Mouse (Mus musculus) lung, embryonic 15.5 days (tissue): Measurements from ENCODE around the gene Cnbd2. TPM values are rescaled to one million over a fixed set of nuclear protein-coding genes. Genes with fewer than 3 reads are reported as not detected.
A peak's percentile ranks its signal among the peaks of the same experiment; 100 is the strongest.

Experiments
- ATAC-seq: fragments of 200-750 bp; cut with Nextera tagmentation; 2 replicates; pipeline ENCODE4 v1.8.0; 2017; ENCODE audit warnings: moderate number of reproducible peaks, borderline replicate concordance; ENCODE audit not compliant: low FRiP score, low TSS enrichment; ENCODE audit errors: extremely low read depth
- H3K27ac ChIP-seq: fragments of 300-500 bp; sonication (generic); 2 replicates; pipeline ENCODE4 v1.5.1; 2015; ENCODE audit warnings: moderate library complexity, mild to moderate bottlenecking, inconsistent platforms
- H3K27me3 ChIP-seq: fragments of 300-500 bp; sonication (generic); 2 replicates; pipeline ENCODE4 v1.6.1; 2015; ENCODE audit warnings: inconsistent platforms
- H3K36me3 ChIP-seq: fragments of 300-500 bp; sonication (generic); 2 replicates; pipeline ENCODE4 v1.6.1; 2015; ENCODE audit warnings: inconsistent platforms
- H3K4me1 ChIP-seq: fragments of 300-500 bp; sonication (generic); 2 replicates; pipeline ENCODE4 v1.6.1; 2015; ENCODE audit warnings: inconsistent platforms
- H3K4me2 ChIP-seq: fragments of 300-500 bp; sonication (generic); 2 replicates; pipeline ENCODE4 v1.6.1; 2015; ENCODE audit warnings: inconsistent platforms, mild to moderate bottlenecking, moderate library complexity
- H3K4me3 ChIP-seq: fragments of 300-500 bp; sonication (generic); 2 replicates; pipeline ENCODE4 v1.5.1; 2015; ENCODE audit warnings: mild to moderate bottlenecking, inconsistent platforms
- H3K9ac ChIP-seq: fragments of 300-500 bp; sonication (generic); 2 replicates; pipeline ENCODE4 v1.6.1; 2015; ENCODE audit warnings: inconsistent platforms
- H3K9me3 ChIP-seq: fragments of 300-500 bp; sonication (generic); 2 replicates; pipeline ENCODE4 v1.6.1; 2016; ENCODE audit warnings: inconsistent platforms
- WGBS: fragments of 180-500 bp; shearing (Covaris S2); methylation state at CpG from one replicate; pipeline ENCODE4 v1.1.7; 2015; 5-methylcytosine and 5-hydroxymethylcytosine counted together
- polyA plus RNA-seq: library from polyadenylated mRNA; unstranded; fragments of >200 nt; fragmentation: Nextera tagmentation; extraction: Ambion mirVana; gene quantifications from 2 replicates; pipeline ENCODE4 v1.2.1, GENCODE M21; 2015

Gene Cnbd2
- polyA plus RNA-seq, 1 experiment from 2014 or later: 4.0 TPM

GRCm38 (mm10) chr2:156311841-156312291 is 233 bp upstream of the Cnbd2 start:
- H3K27ac ChIP-seq: peak overlapping the region; percentile 98
- peak; percentile 66 for ATAC-seq
- under 1% methylated on average over 53 of the region's 53 CpGs for WGBS
- H3K9ac ChIP-seq: peak overlapping the region; percentile 95
- peak overlapping the region; percentile 80 for H3K4me2 ChIP-seq
- peak overlapping the region; percentile 92 for H3K4me3 ChIP-seq
- peaks cover 11% of the 10 kb centered on the region for H3K4me1 ChIP-seq
- H3K9me3 ChIP-seq: no peaks in the 10 kb centered on the region
- H3K36me3 ChIP-seq: peaks cover 9% of the 10 kb centered on the region
- H3K27me3 ChIP-seq: no peaks in the 10 kb centered on the region

GRCm38 (mm10) chr2:156313153-156313552 is 1.1 kb downstream of the Cnbd2 start:
- Histone ChIP-seq H3K4me1 (peaks cover 11% of the 10 kb centered on the region), H3K9ac (no peak overlapping the region), H3K27ac (no peak overlapping the region), H3K9me3 (no peaks in the 10 kb centered on the region), H3K4me2 (peak overlapping the region; percentile 80), H3K4me3 (peak overlapping the region; percentile 92), H3K27me3 (no peaks in the 10 kb centered on the region), H3K36me3 (peaks cover 4% of the 10 kb centered on the region; the same call in 1 of the 2 replicates)
- ATAC-seq: no peak
- 51% methylated on average over 3 of the region's 3 CpGs for WGBS

GRCm38 (mm10) chr2:156314811-156315210 is 2.7 kb downstream of the Cnbd2 start:
- H3K4me1 ChIP-seq: peaks cover 11% of the 10 kb centered on the region
- H3K9ac ChIP-seq: no peak overlapping the region
- peaks cover 4% of the 10 kb centered on the region; the same call in 1 of the 2 replicates for H3K36me3 ChIP-seq
- no peak overlapping the region for H3K27ac ChIP-seq
- 91% methylated on average over 6 of the region's 6 CpGs for WGBS
- H3K4me3 ChIP-seq: no peak overlapping the region
- no peak for ATAC-seq
- no peaks in the 10 kb centered on the region for H3K9me3 ChIP-seq
- no peak overlapping the region for H3K4me2 ChIP-seq
- no peaks in the 10 kb centered on the region for H3K27me3 ChIP-seq

DNA sequence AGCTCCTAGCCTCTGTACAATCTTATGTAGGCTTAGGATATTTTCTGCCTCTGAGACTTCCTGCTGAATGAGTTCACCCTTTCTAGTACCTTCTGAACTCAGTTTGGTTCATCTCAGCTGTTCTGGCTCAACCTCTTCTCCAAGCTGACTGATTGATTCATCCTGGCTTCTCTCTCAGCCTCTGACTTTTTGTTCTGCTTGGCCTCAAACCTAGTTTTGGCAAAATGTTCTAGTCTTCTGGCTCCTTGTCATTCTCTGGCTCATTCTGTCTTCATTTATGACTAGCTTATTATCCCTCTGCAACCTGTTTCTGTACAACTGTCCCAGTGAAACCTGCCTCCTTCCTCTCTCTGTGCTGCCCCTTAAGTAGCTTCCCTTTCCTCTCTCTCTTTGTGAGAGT is 6.4 kb downstream of the Cnbd2 start:
- H3K4me2 ChIP-seq: no peak overlapping the region
- no peaks in the 10 kb centered on the region for H3K27me3 ChIP-seq
- no peak overlapping the region for H3K27ac ChIP-seq
- no peaks in the 10 kb centered on the region for H3K9me3 ChIP-seq
- peaks cover 4% of the 10 kb centered on the region; the same call in 1 of the 2 replicates for H3K36me3 ChIP-seq
- H3K4me1 ChIP-seq: peaks cover under 1% of the 10 kb centered on the region; the same call in 1 of the 2 replicates
- H3K4me3 ChIP-seq: no peak overlapping the region
- H3K9ac ChIP-seq: no peak overlapping the region
- no peak for ATAC-seq

DNA sequence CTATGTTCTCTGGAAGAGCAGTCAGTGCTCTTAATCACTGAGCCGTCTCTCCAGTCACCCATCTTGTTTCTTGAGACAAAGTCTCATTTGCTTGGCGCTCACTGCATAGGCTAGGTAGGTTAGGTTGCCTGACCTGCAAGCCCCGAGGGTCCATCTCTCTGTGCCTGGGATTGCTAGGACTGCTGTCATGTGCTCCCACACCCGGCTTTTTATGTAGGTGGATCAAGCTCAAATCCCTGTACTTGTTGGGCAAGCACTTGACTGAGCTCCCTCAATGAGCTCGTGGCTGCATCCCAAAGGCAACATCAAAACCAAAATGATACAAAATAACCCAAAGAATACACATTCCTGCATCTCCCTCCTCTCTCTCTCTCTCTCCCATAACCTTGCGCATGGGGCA is 9.4 kb downstream of the Cnbd2 start:
- no peak overlapping the region for H3K4me3 ChIP-seq
- H3K36me3 ChIP-seq: no peaks in the 10 kb centered on the region
- no peaks in the 10 kb centered on the region for H3K27me3 ChIP-seq
- no peak overlapping the region for H3K4me2 ChIP-seq
- H3K27ac ChIP-seq: no peak overlapping the region
- peaks cover 15% of the 10 kb centered on the region for H3K4me1 ChIP-seq
- no peaks in the 10 kb centered on the region for H3K9me3 ChIP-seq
- 86% methylated on average over 6 of the region's 6 CpGs for WGBS
- H3K9ac ChIP-seq: no peak overlapping the region
- ATAC-seq: no peak

DNA sequence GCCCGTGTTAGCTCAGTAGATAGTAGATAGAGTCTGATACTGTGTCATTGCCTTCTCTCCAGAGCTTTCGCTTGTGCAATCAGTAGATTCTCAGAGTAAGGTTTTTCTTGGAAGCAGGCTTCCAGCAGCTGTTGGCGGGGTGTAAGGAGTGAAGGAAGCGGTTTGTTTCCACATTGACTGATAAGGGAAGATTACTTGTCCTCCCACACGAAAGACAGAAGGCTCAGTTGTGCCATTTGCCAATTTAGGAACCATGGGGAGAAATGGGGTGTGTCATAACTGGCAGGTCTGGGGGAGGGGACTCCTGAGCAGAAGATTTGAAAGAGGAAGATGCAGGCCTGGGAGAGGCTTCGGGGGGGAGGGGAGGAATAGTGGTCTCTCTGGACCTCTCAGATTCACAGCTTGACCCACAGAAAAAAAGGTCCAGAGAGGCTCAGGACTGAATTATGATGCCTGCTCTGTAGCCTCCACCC is 12.1 kb downstream of the Cnbd2 start:
- 26% methylated on average over 6 of the region's 6 CpGs for WGBS
- Histone ChIP-seq H3K4me3 (no peak overlapping the region), H3K4me1 (peaks cover 15% of the 10 kb centered on the region), H3K36me3 (no peaks in the 10 kb centered on the region), H3K4me2 (peak overlapping the region; percentile 17; the same call in 1 of the 2 replicates), H3K27ac (peak overlapping the region; percentile 65), H3K27me3 (no peaks in the 10 kb centered on the region), H3K9ac (no peak overlapping the region), H3K9me3 (no peaks in the 10 kb centered on the region)
- ATAC-seq: peak; percentile 78

DNA sequence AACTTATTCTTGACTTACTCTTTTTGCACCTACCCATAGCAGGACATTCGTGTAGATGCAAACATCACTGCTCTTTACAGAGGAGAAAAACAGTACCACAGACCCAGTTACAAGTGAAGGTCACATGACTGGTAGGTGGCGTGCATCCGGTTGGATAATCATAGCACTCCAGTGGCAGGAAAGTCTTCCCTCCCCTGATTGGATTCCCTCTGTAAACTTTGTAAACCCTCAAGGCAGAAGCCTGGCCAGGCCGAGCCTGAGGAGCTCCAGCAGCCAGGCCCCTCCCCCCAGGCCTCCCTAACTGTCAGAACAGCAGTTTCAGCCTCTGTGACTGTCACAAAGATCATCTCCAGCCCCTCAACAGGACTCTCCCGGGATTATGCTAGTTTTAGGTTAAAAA is 12.6 kb downstream of the Cnbd2 start:
- WGBS: 20% methylated on average over 5 of the region's 5 CpGs
- peak; percentile 86 for ATAC-seq
- Histone ChIP-seq H3K36me3 (no peaks in the 10 kb centered on the region), H3K9me3 (no peaks in the 10 kb centered on the region), H3K9ac (no peak overlapping the region), H3K27ac (peak overlapping the region; percentile 65), H3K4me2 (peak overlapping the region; percentile 17), H3K4me1 (peaks cover 15% of the 10 kb centered on the region), H3K4me3 (no peak overlapping the region), H3K27me3 (no peaks in the 10 kb centered on the region)

- WGBS: 44% methylated on average over 1 of the region's 1 CpGs
- no peaks in the 10 kb centered on the region for H3K36me3 ChIP-seq
- H3K4me1 ChIP-seq: peaks cover 3% of the 10 kb centered on the region; the same call in 1 of the 2 replicates
- ATAC-seq: no peak
- H3K9ac ChIP-seq: no peak overlapping the region
- no peaks in the 10 kb centered on the region for H3K9me3 ChIP-seq
- H3K27ac ChIP-seq: no peak overlapping the region
- H3K4me2 ChIP-seq: no peak overlapping the region
- H3K27me3 ChIP-seq: no peaks in the 10 kb centered on the region
- no peak overlapping the region for H3K4me3 ChIP-seq
Observed at GRCm38 (mm10) chr2:156330681-156331080, 18.6 kb downstream of the Cnbd2 start.

DNA sequence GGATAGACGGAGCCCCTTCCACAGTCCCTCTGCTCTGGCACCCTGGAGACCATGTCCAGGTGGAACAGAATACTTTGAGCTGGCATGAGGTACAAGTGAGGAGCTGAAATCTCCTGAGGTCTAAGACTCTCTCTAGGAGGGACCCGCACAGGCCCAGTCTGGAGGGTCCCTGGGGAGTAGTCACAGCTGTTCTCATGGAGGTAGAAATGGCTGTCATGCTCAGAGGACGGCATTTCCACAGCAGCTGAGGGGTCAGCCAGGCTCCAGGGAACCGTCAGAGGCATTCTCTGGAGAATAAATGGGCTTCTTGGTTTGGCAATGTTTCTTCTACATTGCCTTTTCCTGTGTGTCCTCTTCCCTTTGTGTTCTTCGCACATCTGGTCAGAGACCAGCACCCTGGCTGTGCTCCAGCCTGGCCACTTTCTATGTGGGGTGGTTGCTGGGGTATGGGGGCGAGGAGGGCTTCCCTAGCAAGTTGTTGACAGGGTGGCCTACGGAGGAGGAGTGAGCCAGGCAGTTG is 19.4 kb downstream of the Cnbd2 start:
- Histone ChIP-seq H3K36me3 (no peaks in the 10 kb centered on the region), H3K4me1 (peaks cover 3% of the 10 kb centered on the region; the same call in 1 of the 2 replicates), H3K27ac (no peak overlapping the region), H3K9ac (no peak overlapping the region), H3K27me3 (no peaks in the 10 kb centered on the region), H3K9me3 (no peaks in the 10 kb centered on the region), H3K4me3 (no peak overlapping the region), H3K4me2 (no peak overlapping the region)
- 44% methylated on average over 7 of the region's 7 CpGs for WGBS
- peak; percentile 72 for ATAC-seq

GRCm38 (mm10) chr2:156340078-156340477 is 28.0 kb downstream of the Cnbd2 start:
- no peak for ATAC-seq
- Histone ChIP-seq H3K4me3 (no peak overlapping the region), H3K9me3 (no peaks in the 10 kb centered on the region), H3K4me1 (no peaks in the 10 kb centered on the region), H3K27me3 (no peaks in the 10 kb centered on the region), H3K9ac (no peak overlapping the region), H3K27ac (no peak overlapping the region), H3K36me3 (no peaks in the 10 kb centered on the region), H3K4me2 (no peak overlapping the region)
- 76% methylated on average over 4 of the region's 4 CpGs for WGBS

DNA sequence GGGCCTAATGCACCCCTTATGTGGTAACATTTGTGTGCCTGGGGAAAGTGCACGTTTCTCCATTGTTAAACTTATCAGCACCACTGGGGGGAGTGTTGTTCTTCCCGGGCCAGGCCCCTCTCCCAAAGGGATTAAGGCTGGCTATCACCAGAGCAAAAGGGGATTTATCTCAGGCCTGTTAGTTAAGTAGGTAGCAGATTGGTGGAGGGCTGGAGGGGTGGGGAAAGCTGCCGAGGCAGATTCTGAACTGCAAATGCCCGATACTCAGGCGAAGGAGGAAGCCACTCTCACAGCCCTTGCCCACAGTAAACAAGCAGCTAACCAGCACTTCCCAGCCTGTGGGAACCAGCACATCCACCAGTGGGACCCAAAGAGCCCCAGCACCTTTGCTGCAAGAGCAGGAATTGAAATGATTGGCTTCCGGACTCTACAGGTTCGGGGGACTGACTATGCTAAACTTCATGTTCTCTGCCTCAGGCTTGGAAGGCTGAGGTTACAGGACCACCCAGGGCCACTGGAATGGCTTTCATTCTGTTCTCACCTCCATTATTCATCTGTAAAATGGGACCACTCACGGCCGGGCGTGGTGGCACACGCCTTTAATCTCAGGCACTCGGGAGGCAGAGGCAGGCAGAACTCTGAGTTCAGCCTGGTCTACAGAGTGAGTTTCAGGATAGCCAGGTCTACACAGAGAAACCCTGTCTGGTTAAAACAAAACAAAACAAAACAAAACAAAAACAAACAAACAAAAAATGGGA is 32.9 kb downstream of the Cnbd2 start:
- no peak overlapping the region for H3K4me3 ChIP-seq
- no peaks in the 10 kb centered on the region for H3K36me3 ChIP-seq
- H3K4me1 ChIP-seq: no peaks in the 10 kb centered on the region
- no peak overlapping the region for H3K4me2 ChIP-seq
- no peak overlapping the region for H3K9ac ChIP-seq
- H3K27ac ChIP-seq: no peak overlapping the region
- no peaks in the 10 kb centered on the region for H3K9me3 ChIP-seq
- ATAC-seq: no peak
- H3K27me3 ChIP-seq: no peaks in the 10 kb centered on the region
- WGBS: 56% methylated on average over 12 of the region's 12 CpGs

- no peak overlapping the region for H3K27ac ChIP-seq
- 79% methylated on average over 4 of the region's 4 CpGs for WGBS
- H3K9me3 ChIP-seq: no peaks in the 10 kb centered on the region
- no peaks in the 10 kb centered on the region for H3K27me3 ChIP-seq
- no peak overlapping the region for H3K9ac ChIP-seq
- no peak overlapping the region for H3K4me2 ChIP-seq
- no peaks in the 10 kb centered on the region for H3K36me3 ChIP-seq
- no peaks in the 10 kb centered on the region for H3K4me1 ChIP-seq
- no peak for ATAC-seq
- no peak overlapping the region for H3K4me3 ChIP-seq
Observed at GRCm38 (mm10) chr2:156348812-156349211, 36.7 kb downstream of the Cnbd2 start.
